Mouse (Mus musculus) liver, embryonic 14.5 days (tissue): ENCODE results near the gene Nat8l.

ENCODE experiments used
- CTCF ChIP-seq: IDR thresholded peaks from 2 replicates; pipeline ENCODE4 v1.5.1; 2016; ENCODE audit warnings: antibody characterized with exemption, low read depth, control low read depth
- EP300 ChIP-seq: IDR thresholded peaks from 2 replicates; pipeline ENCODE4 v1.6.1; 2016; ENCODE audit warnings: antibody characterized with exemption, low read depth

DNA sequence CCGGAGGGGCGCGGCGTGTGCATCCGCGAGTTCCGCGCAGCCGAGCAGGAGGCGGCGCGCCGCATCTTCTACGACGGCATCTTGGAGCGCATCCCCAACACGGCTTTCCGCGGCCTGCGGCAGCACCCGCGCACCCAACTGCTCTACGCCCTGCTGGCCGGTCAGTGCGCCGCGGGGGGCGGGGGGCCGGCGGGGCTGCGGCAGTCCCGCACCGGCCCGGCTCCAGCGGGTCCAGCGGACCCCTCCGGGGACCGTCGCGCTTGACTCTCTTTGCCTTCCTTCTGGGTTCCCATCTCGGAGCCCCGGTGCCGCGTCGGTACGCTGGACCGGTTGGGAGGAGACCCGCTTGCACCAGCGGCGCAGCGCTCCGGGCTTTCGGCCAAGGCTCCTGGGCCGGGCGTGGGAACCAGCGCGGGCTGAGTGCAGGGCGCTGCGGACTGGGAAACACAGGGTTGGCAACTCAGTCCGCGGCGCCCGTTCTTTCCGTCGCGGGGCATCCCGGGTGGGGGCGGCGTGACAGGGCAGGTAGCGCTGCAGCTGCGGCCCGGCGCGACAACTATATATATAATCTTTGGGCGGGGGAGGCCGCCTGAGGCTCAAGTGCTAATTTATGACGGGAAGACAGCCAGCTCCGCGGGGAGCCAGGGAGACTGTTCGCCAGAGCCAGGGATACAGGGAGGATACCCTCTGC is 1.4 kb downstream of the Nat8l start:
- no peak for TF ChIP-seq CTCF
- no peak for TF ChIP-seq EP300
